Mouse (Mus musculus) erythroblast, embryonic 14.5 days (primary cell): ENCODE data around the gene Gtpbp2.

Experiments used
- GATA1 ChIP-seq: IDR thresholded peaks from 2 replicates; pipeline ENCODE4 v1.6.1; 2012; ENCODE audit warnings: low read length, inconsistent platforms, mixed read lengths
- TAL1 ChIP-seq: IDR thresholded peaks from 3 replicates; pipeline ENCODE4 v1.6.1; 2012; ENCODE audit warnings: low read length, inconsistent platforms, mixed read lengths

- no peak for TF ChIP-seq GATA1
- no peak; the same call in 2 of the 3 replicates for TF ChIP-seq TAL1
Observed at GRCm38 (mm10) chr17:46156680-46157079, 4.2 kb upstream of the Gtpbp2 start.
